ENCODE assay signal across 28 mouse cellular contexts in the genomic region with DNA sequence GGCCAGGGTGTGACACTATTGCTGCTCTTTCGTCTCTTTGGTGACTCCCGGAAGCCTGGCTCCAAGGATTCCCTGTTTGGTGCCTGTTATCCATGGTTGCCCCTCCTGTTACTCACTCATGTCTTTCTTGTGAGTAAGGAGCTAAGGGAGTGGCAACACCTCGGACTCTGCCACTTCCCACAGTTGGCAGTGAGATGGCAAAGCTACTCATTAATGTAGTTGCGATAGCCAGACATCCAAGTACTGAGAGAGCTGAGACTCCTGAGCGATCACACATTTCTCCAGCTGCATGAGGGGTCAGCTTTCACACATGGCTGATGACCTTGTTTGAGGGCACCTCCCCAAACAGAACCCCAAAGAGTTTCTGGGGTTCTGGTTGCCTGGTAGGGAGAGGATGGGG. TPM values are rescaled to one million over a fixed set of nuclear protein-coding genes. Genes with fewer than 3 reads are reported as not detected.
A peak's percentile ranks its signal among the peaks of the same experiment; 100 is the strongest.
DNase-seq lines count a peak whose midpoint lies in the region; ATAC-seq and TF ChIP-seq lines count a peak whose summit lies in the region.
"Had no signal": no experiment of that assay in that cellular context is flagged by ENCODE, and none has a peak within 500 bp of the region (broad histone marks: within the 10 kb centered on the region; RNA-seq: fewer than 3 reads in every experiment).

No protein-coding gene starts in this region.

- no peaks in the 10 kb centered on the region for H3K4me1 ChIP-seq in kidney, embryonic 15.5 days
- 0 out of 2 replicates have a peak, but pooled peaks cover 6% of the 10 kb centered on the region for H3K4me1 ChIP-seq in intestine, postnatal 0 days (replicated peaks; ENCODE audit: control insufficient read depth, insufficient read depth, low read length)
- H3K4me1 ChIP-seq: embryonic facial prominence, embryonic 15.5 days; forebrain, embryonic 10.5 days; heart, embryonic 10.5 days; heart, embryonic 15.5 days; hindbrain, embryonic 10.5 days; hindbrain, embryonic 15.5 days had no signal

- no peak for ATAC-seq in kidney, embryonic 15.5 days (replicated peaks; ENCODE audit: low FRiP score)
- peak; percentile 9; the same call in 1 of the 2 replicates for ATAC-seq in intestine, postnatal 0 days
- ATAC-seq: CD4-positive, CD25-positive, alpha-beta regulatory T cell, adult 4 months; forebrain, embryonic 14.5 days had no signal

- no peak overlapping the region for H3K4me2 ChIP-seq in kidney, embryonic 15.5 days
- no peak overlapping the region for H3K4me2 ChIP-seq in intestine, postnatal 0 days (replicated peaks; ENCODE audit: low read depth)
- H3K4me2 ChIP-seq: embryonic facial prominence, embryonic 15.5 days; heart, embryonic 15.5 days; hindbrain, embryonic 15.5 days had no signal

- H3K36me3 ChIP-seq in kidney, embryonic 15.5 days, result no peaks in the 10 kb centered on the region
- peaks cover 22% of the 10 kb centered on the region for H3K36me3 ChIP-seq in intestine, postnatal 0 days (ENCODE audit: control insufficient read depth, insufficient read depth)
- H3K36me3 ChIP-seq: embryonic facial prominence, embryonic 15.5 days; forebrain, embryonic 10.5 days; G1E; heart, embryonic 10.5 days; heart, embryonic 15.5 days; hindbrain, embryonic 10.5 days; hindbrain, embryonic 15.5 days had no signal

- WGBS in kidney, embryonic 15.5 days, result 84% methylated on average over 5 of the region's 5 CpGs
- 54% methylated on average over 5 of the region's 5 CpGs for WGBS in intestine, postnatal 0 days

- H3K27me3 ChIP-seq in kidney, embryonic 15.5 days, result no peaks in the 10 kb centered on the region
- no peaks in the 10 kb centered on the region for H3K27me3 ChIP-seq in intestine, postnatal 0 days (replicated peaks; ENCODE audit: control insufficient read depth, insufficient read depth, low read length)
- H3K27me3 ChIP-seq: embryonic facial prominence, embryonic 15.5 days; heart, embryonic 15.5 days; hindbrain, embryonic 15.5 days had no signal

- TF ChIP-seq CTCF in intestine, postnatal 0 days (IDR thresholded peaks at IDR 0.05; ENCODE audit: low read depth), result no peak

- DNase-seq in kidney, adult 8-10 months, result peak; percentile 50 to 59
- DNase-seq in kidney, postnatal 36 days, result peak; percentile 63 to 72
- no peak for DNase-seq in left cerebral cortex, postnatal 10 days (ENCODE audit: extremely low spot score in 1 of 2, low spot score in 2 of 2)
- DNase-seq in heart, postnatal 36 days, result no peak
- DNase-seq: adrenal gland, adult 8-10 months; adrenal gland, postnatal 36 days; B cell, adult 2 months; cerebellum, adult 2 months; cerebellum, postnatal 14 days; embryo, embryonic 11 days; gastrocnemius, postnatal 36 days; heart, adult 11 months; heart, postnatal 14 days had no signal

- no peak overlapping the region for H3K27ac ChIP-seq in kidney, embryonic 15.5 days
- H3K27ac ChIP-seq in intestine, postnatal 0 days (ENCODE audit: low read depth, low read length), result peak overlapping the region; percentile 88
- H3K27ac ChIP-seq: embryonic facial prominence, embryonic 15.5 days; forebrain, embryonic 10.5 days; heart, embryonic 10.5 days; heart, embryonic 15.5 days; hindbrain, embryonic 10.5 days; hindbrain, embryonic 15.5 days had no signal

- H3K4me3 ChIP-seq in kidney, embryonic 15.5 days (replicated peaks), result no peak overlapping the region
- no peak overlapping the region for H3K4me3 ChIP-seq in intestine, postnatal 0 days (ENCODE audit: low read depth, low read length)
- H3K4me3 ChIP-seq: embryonic facial prominence, embryonic 15.5 days; erythroblast, embryonic 14.5 days; forebrain, embryonic 10.5 days; heart, embryonic 10.5 days; heart, embryonic 15.5 days; hindbrain, embryonic 10.5 days; hindbrain, embryonic 15.5 days had no signal

- no peaks in the 10 kb centered on the region for H3K9me3 ChIP-seq in kidney, embryonic 15.5 days (replicated peaks)
- no peaks in the 10 kb centered on the region for H3K9me3 ChIP-seq in intestine, postnatal 0 days (ENCODE audit: control insufficient read depth)
- H3K9me3 ChIP-seq: embryonic facial prominence, embryonic 15.5 days; forebrain, embryonic 10.5 days; G1E; heart, embryonic 10.5 days; heart, embryonic 15.5 days; hindbrain, embryonic 10.5 days; hindbrain, embryonic 15.5 days had no signal

- intact Hi-C loops in left cerebral cortex, postnatal 10 days (cut with DNase I), result no loop called here
- intact Hi-C loops in heart, postnatal 36 days (cut with DNase I), result no loop called here

- no peak overlapping the region for H3K9ac ChIP-seq in kidney, embryonic 15.5 days
- no peak overlapping the region for H3K9ac ChIP-seq in intestine, postnatal 0 days (ENCODE audit: low read depth, low read length)
- H3K9ac ChIP-seq: embryonic facial prominence, embryonic 15.5 days; heart, embryonic 15.5 days; hindbrain, embryonic 15.5 days had no signal

RNA-seq across cellular contexts. Expression of gene Clrn3, which starts 18.0 kb away (rescaled TPM):
- polyA plus RNA-seq in kidney, embryonic 15.5 days (2015; fragmentation: Nextera tagmentation; extraction: Ambion mirVana), result 8.9 and 9.4 TPM in 2 replicates
- 61.7 and 63.6 TPM in 2 replicates for polyA plus RNA-seq in intestine, postnatal 0 days (2015; fragmentation: Nextera tagmentation; extraction: Ambion mirVana)
- not detected for total RNA-seq in left cerebral cortex, postnatal 10 days (2021)
- total RNA-seq in heart, postnatal 36 days (2021), result not detected
- total RNA-seq: adrenal gland, adult 8-10 months; adrenal gland, postnatal 36 days; common myeloid progenitor, adult 5-6 weeks; gastrocnemius, adult 8-10 months; gastrocnemius, postnatal 36 days; heart, postnatal 14 days had no signal
- polyA plus RNA-seq: CD4-positive, CD25-positive, alpha-beta regulatory T cell, adult 4 months; cerebellum, adult 2 months; embryonic facial prominence, embryonic 11.5 days; embryonic facial prominence, embryonic 15.5 days; erythroblast, embryonic 14.5 days; forebrain, embryonic 10.5 days; forebrain, embryonic 14.5 days; G1E; heart, embryonic 10.5 days; heart, embryonic 15.5 days; hindbrain, embryonic 10.5 days; hindbrain, embryonic 15.5 days had no signal

RNA-seq across cellular contexts. Expression of gene Ptpre, which starts 26.9 kb away (rescaled TPM):
- 1.6 TPM in 2 replicates for polyA plus RNA-seq in kidney, embryonic 15.5 days (2015; fragmentation: Nextera tagmentation; extraction: Ambion mirVana)
- polyA plus RNA-seq in intestine, postnatal 0 days (2015; fragmentation: Nextera tagmentation; extraction: Ambion mirVana), result 4.7 and 5.2 TPM in 2 replicates
- total RNA-seq in left cerebral cortex, postnatal 10 days (2021), result 10 to 100 TPM; 32.5 to 32.8 TPM
- total RNA-seq in heart, postnatal 36 days (2021), result 1 to 10 TPM; 3.0 to 3.2 TPM

Comparison
In these comparisons a context has a peak if more than half of its experiments do, and no peak if none do; other contexts are left out.
1. DNase-seq: peak in kidney, adult 8-10 months (2 of 2) and kidney, postnatal 36 days (2 of 2); none in left cerebral cortex, postnatal 10 days (0 of 2) and heart, postnatal 36 days (0 of 2).
2. RNA of gene Ptpre, which starts 26.9 kb away (total RNA-seq): 32.5 to 32.8 TPM in left cerebral cortex, postnatal 10 days; 3.0 to 3.2 TPM in heart, postnatal 36 days; every median in the first group is over 4 times any median in the second.